Mouse (Mus musculus) myocyte (in vitro differentiated cells): ENCODE measurements around the gene Gm40460. TPM values are rescaled to one million over a fixed set of nuclear protein-coding genes. Genes with fewer than 3 reads are reported as not detected.
"Not testable (repeated sequence)": the region's sequence is repeated elsewhere in the genome, so short reads cannot be mapped to it uniquely, and the experiment has no call there.

Source experiments
- H3K27me3 ChIP-seq: one replicate; pipeline ENCODE4 v1.6.1; 2011; ENCODE audit not compliant: control insufficient read depth, insufficient read depth, insufficient read length
- H3K36me3 ChIP-seq: one replicate; pipeline ENCODE4 v1.6.1; 2011; ENCODE audit not compliant: control insufficient read depth, insufficient read depth
- H3K4me2 ChIP-seq: one replicate; pipeline ENCODE4 v1.6.1; 2011; ENCODE audit warnings: low read depth, control low read depth
- H3K4me3 ChIP-seq: one replicate; pipeline ENCODE4 v1.5.1; 2011; ENCODE audit warnings: mild to moderate bottlenecking, control low read depth, moderate library complexity
- H3K79me2 ChIP-seq: one replicate; pipeline ENCODE4 v1.6.1; 2011; ENCODE audit not compliant: control insufficient read depth, insufficient read depth
- H3ac ChIP-seq: one replicate; pipeline ENCODE4 v1.6.1; 2011; ENCODE audit not compliant: control insufficient read depth, insufficient read length
- CEBPB ChIP-seq: IDR thresholded peaks from 2 replicates; pipeline ENCODE4 v1.6.1; 2011; ENCODE audit warnings: mild to moderate bottlenecking, moderate library complexity; ENCODE audit not compliant: poor library complexity, insufficient read depth, severe bottlenecking
- E2F4 ChIP-seq: IDR thresholded peaks from one replicate; pipeline ENCODE4 v1.6.1; 2011; ENCODE audit warnings: mild to moderate bottlenecking, control low read depth, moderate library complexity; ENCODE audit not compliant: insufficient read depth
- MAX ChIP-seq: IDR thresholded peaks from one replicate; pipeline ENCODE4 v1.6.1; 2011; ENCODE audit warnings: low read depth, mild to moderate bottlenecking, control low read depth
- MYOD1 ChIP-seq, 3 experiments: IDR thresholded peaks; one replicate each; pipeline ENCODE4 v1.6.1; 2011; ENCODE audit warnings: control low read depth in 2 of 3, low read depth in 2 of 3, mild to moderate bottlenecking in 2 of 3, moderate library complexity in 1 of 3; ENCODE audit not compliant: insufficient read length in 2 of 3, control insufficient read depth in 1 of 3
- MYOG ChIP-seq, 3 experiments: IDR thresholded peaks; one replicate each; pipeline ENCODE4 v1.6.1; 2011; ENCODE audit warnings: control low read depth in 2 of 3, low read depth in 2 of 3, mild to moderate bottlenecking in 2 of 3; ENCODE audit not compliant: insufficient read length in 2 of 3, control insufficient read depth in 1 of 3, insufficient read depth in 1 of 3
- POLR2A ChIP-seq: IDR thresholded peaks from one replicate; pipeline ENCODE4 v1.6.1; 2011; ENCODE audit warnings: low read depth, mild to moderate bottlenecking, control low read depth, moderate library complexity; ENCODE audit not compliant: insufficient read length
- POLR2AphosphoS2 ChIP-seq: IDR thresholded peaks from one replicate; pipeline ENCODE4 v1.6.1; 2011; ENCODE audit warnings: low read depth, control low read depth; ENCODE audit not compliant: insufficient read length
- REST ChIP-seq: IDR thresholded peaks from one replicate; pipeline ENCODE4 v1.6.1; 2011; ENCODE audit warnings: mild to moderate bottlenecking, control low read depth, moderate library complexity; ENCODE audit not compliant: insufficient read depth, insufficient read length
- SRF ChIP-seq: IDR thresholded peaks from one replicate; pipeline ENCODE4 v1.6.1; 2011; ENCODE audit warnings: low read depth; ENCODE audit not compliant: control insufficient read depth, insufficient read length
- TCF12 ChIP-seq: IDR thresholded peaks from one replicate; pipeline ENCODE4 v1.6.1; 2011; ENCODE audit warnings: mild to moderate bottlenecking, control low read depth; ENCODE audit not compliant: poor library complexity, insufficient read depth, severe bottlenecking
- TCF3 ChIP-seq: IDR thresholded peaks from one replicate; pipeline ENCODE4 v1.6.1; 2011; ENCODE audit warnings: low read depth, control low read depth; ENCODE audit not compliant: insufficient read length
- USF1 ChIP-seq: IDR thresholded peaks from one replicate; pipeline ENCODE4 v1.6.1; 2011; ENCODE audit warnings: low read depth, mild to moderate bottlenecking, control low read depth, moderate library complexity
- polyA plus RNA-seq: library from polyadenylated mRNA; unstranded; fragments of >200 nt; fragmentation: generic; extraction: Trizol; gene quantifications from one replicate; pipeline ENCODE4 v1.2.1, GENCODE M21; 2012; ENCODE audit warnings: missing spikeins

The Gm40460 gene
- not detected for polyA plus RNA-seq

GRCm38 (mm10) chr7:142240978-142241377, at the start of gene Gm40460:
Gene Gm40460, minus strand, starts transcription at chr7:142241078.
- no peaks in the 10 kb centered on the region for H3K79me2 ChIP-seq
- no peak within 1 kb of the TSS for H3ac ChIP-seq
- H3K4me2 ChIP-seq = no peak within 1 kb of the TSS
- no peak for TF ChIP-seq MYOD1 (IDR thresholded peaks at IDR 0.05; ENCODE audit: control insufficient read depth in 1 of 3, insufficient read length in 2 of 3, low read depth in 2 of 3)
- TF ChIP-seq E2F4 = no peak
- no peak for TF ChIP-seq TCF12
- no peak for TF ChIP-seq MYOG (IDR thresholded peaks at IDR 0.05; ENCODE audit: control insufficient read depth in 1 of 3, insufficient read depth in 1 of 3, insufficient read length in 2 of 3, low read depth in 2 of 3)
- TF ChIP-seq USF1 = no peak
- TF ChIP-seq REST = no peak
- no peak for TF ChIP-seq POLR2A
- no peak for TF ChIP-seq MAX
- TF ChIP-seq POLR2AphosphoS2 = no peak
- no peak for TF ChIP-seq TCF3
- TF ChIP-seq CEBPB = no peak
- no peak for TF ChIP-seq SRF
- H3K27me3 ChIP-seq = no peaks in the 10 kb centered on the region
- no peak within 1 kb of the TSS for H3K4me3 ChIP-seq
- H3K36me3 ChIP-seq = no peaks in the 10 kb centered on the region

- not testable (repeated sequence) for H3K36me3 ChIP-seq, H3K27me3 ChIP-seq, H3K4me3 ChIP-seq, H3K4me2 ChIP-seq, H3K79me2 ChIP-seq, H3ac ChIP-seq
Observed at GRCm38 (mm10) chr7:142285910-142286612, 45.2 kb upstream of the Gm40460 start.

- H3ac ChIP-seq = no peak overlapping the region
- H3K4me3 ChIP-seq = peak overlapping the region; percentile 49
- TF ChIP-seq CEBPB = no peak
- TF ChIP-seq TCF3 = no peak
- no peak for TF ChIP-seq TCF12
- TF ChIP-seq E2F4 = no peak
- H3K36me3 ChIP-seq = no peaks in the 10 kb centered on the region
- H3K27me3 ChIP-seq = no peaks in the 10 kb centered on the region
- peak overlapping the region; percentile 99 for H3K4me2 ChIP-seq
- H3K79me2 ChIP-seq = no peaks in the 10 kb centered on the region
Observed at GRCm38 (mm10) chr7:142285130-142285835, 44.4 kb upstream of the Gm40460 start.

GRCm38 (mm10) chr7:142284615-142285080, 43.8 kb upstream of the Gm40460 start:
- Histone ChIP-seq H3K4me2 (peak overlapping the region; percentile 99), H3ac (no peak overlapping the region), H3K79me2 (no peaks in the 10 kb centered on the region), H3K27me3 (peaks cover 2% of the 10 kb centered on the region), H3K4me3 (peak overlapping the region; percentile 49), H3K36me3 (no peaks in the 10 kb centered on the region)
- TF ChIP-seq POLR2A (no peak), MAX (no peak), REST (no peak), USF1 (no peak), SRF (no peak), POLR2AphosphoS2 (no peak), TCF12 (no peak), CEBPB (no peak), MYOD1 (IDR thresholded peaks at IDR 0.05; ENCODE audit: control insufficient read depth in 1 of 3, insufficient read length in 2 of 3, low read depth in 2 of 3) (no peak), MYOG (IDR thresholded peaks at IDR 0.05; ENCODE audit: control insufficient read depth in 1 of 3, insufficient read depth in 1 of 3, insufficient read length in 2 of 3, low read depth in 2 of 3) (no peak), TCF3 (no peak), E2F4 (no peak)

DNA sequence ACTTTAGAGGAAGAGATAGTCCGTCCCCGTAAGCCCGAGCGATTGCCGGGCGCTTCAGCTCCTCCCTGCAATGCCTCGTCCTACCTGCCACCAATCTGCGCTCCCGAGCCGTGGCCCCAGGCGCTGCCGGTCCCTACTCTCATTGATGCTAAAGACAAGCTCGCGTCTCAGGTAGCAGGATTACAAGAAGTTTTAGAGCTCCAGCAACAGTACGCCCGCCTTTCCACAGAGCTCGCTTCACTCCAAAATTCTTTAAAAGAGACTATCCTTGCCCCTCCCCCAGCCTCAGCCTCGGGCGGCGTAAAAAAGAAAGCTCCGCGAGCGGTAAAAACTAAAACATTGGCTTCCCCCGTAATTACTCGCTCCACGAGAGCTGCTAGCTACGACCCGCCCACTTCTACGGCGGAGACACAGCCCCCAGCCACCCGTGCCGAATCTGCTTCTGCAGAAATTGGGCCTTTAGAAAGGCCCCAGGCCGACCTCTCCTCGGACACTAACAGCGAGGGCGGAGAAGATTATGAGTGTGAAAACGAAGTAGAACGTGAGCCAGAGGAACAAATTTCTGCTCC, 43.2 kb upstream of the Gm40460 start:
- H3K79me2 ChIP-seq = no peaks in the 10 kb centered on the region
- TF ChIP-seq POLR2AphosphoS2 (no peak), TCF12 (no peak), TCF3 (no peak), E2F4 (no peak), POLR2A (no peak), MYOD1 (IDR thresholded peaks at IDR 0.05; ENCODE audit: control insufficient read depth in 1 of 3, insufficient read length in 2 of 3, low read depth in 2 of 3) (no peak), REST (no peak), MAX (no peak), CEBPB (no peak), USF1 (no peak), MYOG (IDR thresholded peaks at IDR 0.05; ENCODE audit: control insufficient read depth in 1 of 3, insufficient read depth in 1 of 3, insufficient read length in 2 of 3, low read depth in 2 of 3) (no peak), SRF (no peak)
- peaks cover 4% of the 10 kb centered on the region for H3K27me3 ChIP-seq
- peak overlapping the region; percentile 99 for H3K4me2 ChIP-seq
- H3ac ChIP-seq = no peak overlapping the region
- no peaks in the 10 kb centered on the region for H3K36me3 ChIP-seq
- H3K4me3 ChIP-seq = peak overlapping the region; percentile 49

DNA sequence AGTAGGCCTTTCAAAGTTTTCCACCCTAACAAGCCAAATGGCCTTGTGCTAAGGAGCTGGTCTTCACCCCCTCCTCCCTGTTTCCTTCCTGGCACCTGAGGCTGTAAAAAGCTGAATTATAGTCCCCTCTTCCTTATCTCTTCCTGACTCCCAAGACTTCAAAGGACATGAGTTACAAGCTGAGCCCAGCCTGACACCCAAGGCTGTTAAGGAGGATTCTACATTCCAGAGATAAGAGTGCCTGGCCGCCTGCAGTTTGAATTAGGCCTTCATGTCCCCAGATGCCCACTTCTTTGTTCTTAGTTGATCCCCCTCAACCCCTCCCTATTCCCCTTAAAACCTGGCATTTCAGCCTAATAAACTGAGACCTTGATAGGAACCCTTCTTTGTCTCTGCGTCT, 42.0 kb upstream of the Gm40460 start:
- H3K79me2 ChIP-seq, H3K4me3 ChIP-seq, H3K36me3 ChIP-seq, H3K4me2 ChIP-seq, H3ac ChIP-seq, H3K27me3 ChIP-seq: not testable (repeated sequence)

DNA sequence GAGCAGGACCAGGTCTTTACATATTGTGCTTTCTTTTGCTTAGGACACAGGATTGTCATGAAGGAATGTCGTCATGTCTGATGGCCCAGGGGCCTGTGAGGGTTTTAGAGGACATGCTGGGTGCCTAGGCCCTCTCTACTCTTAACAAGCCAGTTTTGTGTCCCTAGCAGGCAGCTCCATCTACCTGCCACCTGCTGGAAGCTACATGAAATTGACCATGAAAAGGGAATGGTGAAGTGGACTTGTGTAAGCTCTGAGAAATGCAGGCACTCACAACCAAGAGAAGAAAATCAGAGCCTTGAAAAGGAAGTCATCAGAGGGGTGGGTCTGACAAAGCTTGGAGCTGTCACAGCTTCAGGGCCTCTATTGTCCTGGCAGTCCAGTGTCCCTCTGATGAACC, 38.4 kb upstream of the Gm40460 start:
- H3K36me3 ChIP-seq = not testable (repeated sequence)

DNA sequence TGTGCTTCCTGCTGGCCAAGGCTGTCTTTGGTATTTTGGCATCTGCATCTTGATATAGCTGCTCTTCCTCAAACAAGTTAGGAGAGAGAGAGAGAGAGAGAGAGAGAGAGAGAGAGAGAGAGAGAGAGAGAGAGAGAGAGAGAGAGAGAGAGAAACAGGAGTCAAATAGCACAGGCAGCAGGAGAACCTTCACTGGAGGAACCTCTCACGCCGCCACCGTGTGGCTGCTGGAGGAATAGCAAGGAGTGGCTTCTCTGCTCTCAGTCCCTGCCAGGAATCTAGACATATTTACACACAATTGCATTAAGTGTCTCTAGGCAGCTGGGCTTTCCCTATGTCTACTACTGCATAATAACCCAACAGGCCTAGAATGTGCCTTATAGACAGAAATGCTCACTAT, 37.3 kb upstream of the Gm40460 start:
- H3K4me3 ChIP-seq, H3K36me3 ChIP-seq, H3K27me3 ChIP-seq, H3K4me2 ChIP-seq, H3ac ChIP-seq, H3K79me2 ChIP-seq: not testable (repeated sequence)

More for the DNA sequence above, 38.4 kb upstream of the Gm40460 start:
- H3K79me2 ChIP-seq, H3K4me3 ChIP-seq, H3K27me3 ChIP-seq, H3K4me2 ChIP-seq, H3ac ChIP-seq: not testable (repeated sequence)
